10 mouse cellular contexts compared by ENCODE assay signal in genomic region chr7:66217531-66218094, GRCm38 (mm10).
DNase-seq lines count a peak whose midpoint lies in the region; ATAC-seq and TF ChIP-seq lines count a peak whose summit lies in the region.
"Had no signal": no experiment of that assay in that cellular context is flagged by ENCODE, and none has a peak within 500 bp of the region (broad histone marks: within the 10 kb centered on the region; RNA-seq: fewer than 3 reads in every experiment).

No protein-coding gene starts in this region.

- H3K9me3 ChIP-seq in intestine, embryonic 14.5 days (ENCODE audit: control insufficient read depth, low read length), result no peaks in the 10 kb centered on the region
- no peaks in the 10 kb centered on the region for H3K9me3 ChIP-seq in intestine, postnatal 0 days (ENCODE audit: control insufficient read depth)
- no peaks in the 10 kb centered on the region for H3K9me3 ChIP-seq in embryonic facial prominence, embryonic 14.5 days (ENCODE audit: control insufficient read depth, low read length)
- no peaks in the 10 kb centered on the region for H3K9me3 ChIP-seq in hindbrain, embryonic 15.5 days
- H3K9me3 ChIP-seq in midbrain, embryonic 14.5 days (ENCODE audit: control insufficient read depth, low read length), result no peaks in the 10 kb centered on the region

- no peak overlapping the region for H3K4me2 ChIP-seq in intestine, embryonic 14.5 days (ENCODE audit: low read length)
- no peak overlapping the region for H3K4me2 ChIP-seq in intestine, postnatal 0 days (replicated peaks; ENCODE audit: low read depth)
- peak overlapping the region; percentile 24; the same call in 1 of the 2 replicates for H3K4me2 ChIP-seq in embryonic facial prominence, embryonic 14.5 days (ENCODE audit: low read depth, low read length)
- no peak overlapping the region for H3K4me2 ChIP-seq in hindbrain, embryonic 15.5 days
- no peak overlapping the region for H3K4me2 ChIP-seq in midbrain, embryonic 14.5 days (ENCODE audit: low read length)

- no peaks in the 10 kb centered on the region for H3K36me3 ChIP-seq in intestine, embryonic 14.5 days (ENCODE audit: control insufficient read depth, insufficient read depth, low read length)
- H3K36me3 ChIP-seq in intestine, postnatal 0 days (ENCODE audit: control insufficient read depth, insufficient read depth), result no peaks in the 10 kb centered on the region
- H3K36me3 ChIP-seq in embryonic facial prominence, embryonic 14.5 days (ENCODE audit: control insufficient read depth, insufficient read depth, low read length), result no peaks in the 10 kb centered on the region
- H3K36me3 ChIP-seq in hindbrain, embryonic 15.5 days, result no peaks in the 10 kb centered on the region
- H3K36me3 ChIP-seq in midbrain, embryonic 14.5 days (ENCODE audit: control insufficient read depth, insufficient read depth, low read length), result no peaks in the 10 kb centered on the region

- WGBS in intestine, embryonic 14.5 days, result 83% methylated on average over 7 of the region's 7 CpGs
- 80% methylated on average over 7 of the region's 7 CpGs for WGBS in intestine, postnatal 0 days
- 60% methylated on average over 7 of the region's 7 CpGs for WGBS in embryonic facial prominence, embryonic 14.5 days
- WGBS in hindbrain, embryonic 15.5 days, result 58% methylated on average over 7 of the region's 7 CpGs
- WGBS in midbrain, embryonic 14.5 days, result 43% methylated on average over 7 of the region's 7 CpGs

- DNase-seq in intestine, embryonic 14.5 days (ENCODE audit: low spot score), result no peak
- no peak for DNase-seq in embryonic facial prominence, embryonic 14.5 days (ENCODE audit: low spot score)
- peak; percentile 50 for DNase-seq in midbrain, embryonic 14.5 days
- DNase-seq in right cerebral cortex, postnatal 4 days, result no peak
- DNase-seq in urinary bladder, adult 18-20 months (ENCODE audit: low spot score in 2 of 2), result no peak

- peak overlapping the region; percentile 78 for H3K27ac ChIP-seq in intestine, embryonic 14.5 days (ENCODE audit: low read depth)
- no peak overlapping the region; the same call in 1 of the 2 replicates for H3K27ac ChIP-seq in intestine, postnatal 0 days (ENCODE audit: low read depth, low read length)
- peak overlapping the region; percentile 91 for H3K27ac ChIP-seq in embryonic facial prominence, embryonic 14.5 days (replicated peaks; ENCODE audit: low read depth, low read length)
- H3K27ac ChIP-seq in hindbrain, embryonic 15.5 days (replicated peaks), result peak overlapping the region; percentile 63; the same call in 1 of the 2 replicates
- no peak overlapping the region for H3K27ac ChIP-seq in midbrain, embryonic 14.5 days (replicated peaks; ENCODE audit: low read depth, low read length)

- no peak overlapping the region for H3K9ac ChIP-seq in intestine, embryonic 14.5 days (ENCODE audit: low read length)
- H3K9ac ChIP-seq in intestine, postnatal 0 days (ENCODE audit: low read depth, low read length), result no peak overlapping the region
- no peak overlapping the region for H3K9ac ChIP-seq in embryonic facial prominence, embryonic 14.5 days (ENCODE audit: low read depth, low read length)
- no peak overlapping the region for H3K9ac ChIP-seq in hindbrain, embryonic 15.5 days
- H3K9ac ChIP-seq in midbrain, embryonic 14.5 days (replicated peaks; ENCODE audit: low read length), result no peak overlapping the region

- no peak overlapping the region for H3K4me3 ChIP-seq in intestine, embryonic 14.5 days (ENCODE audit: low read depth, low read length)
- no peak overlapping the region for H3K4me3 ChIP-seq in intestine, postnatal 0 days (ENCODE audit: low read depth, low read length)
- H3K4me3 ChIP-seq in embryonic facial prominence, embryonic 14.5 days (ENCODE audit: low read depth, low read length), result no peak overlapping the region
- no peak overlapping the region for H3K4me3 ChIP-seq in hindbrain, embryonic 15.5 days
- no peak overlapping the region for H3K4me3 ChIP-seq in midbrain, embryonic 14.5 days (replicated peaks; ENCODE audit: low read depth, low read length)
- H3K4me3 ChIP-seq: erythroblast, embryonic 14.5 days; megakaryocyte, embryonic 14.5 days had no signal

- no peak for ATAC-seq in intestine, embryonic 14.5 days (replicated peaks; ENCODE audit: low FRiP score, low TSS enrichment, low read depth)
- no peak for ATAC-seq in intestine, postnatal 0 days
- no peak for ATAC-seq in embryonic facial prominence, embryonic 14.5 days (ENCODE audit: low read depth)
- peak; percentile 59 for ATAC-seq in hindbrain, embryonic 15.5 days (ENCODE audit: low FRiP score, low read depth)
- no peak for ATAC-seq in midbrain, embryonic 14.5 days (ENCODE audit: low FRiP score, low TSS enrichment)
- no peak for ATAC-seq in megakaryocyte, adult 5-6 weeks (ENCODE audit: poor library complexity, severe bottlenecking)

- TF ChIP-seq CTCF in intestine, postnatal 0 days (IDR thresholded peaks at IDR 0.05; ENCODE audit: low read depth), result no peak

- H3K27me3 ChIP-seq in intestine, embryonic 14.5 days (replicated peaks; ENCODE audit: control insufficient read depth, insufficient read depth, low read length), result no peaks in the 10 kb centered on the region
- no peaks in the 10 kb centered on the region for H3K27me3 ChIP-seq in intestine, postnatal 0 days (replicated peaks; ENCODE audit: control insufficient read depth, insufficient read depth, low read length)
- no peaks in the 10 kb centered on the region for H3K27me3 ChIP-seq in embryonic facial prominence, embryonic 14.5 days (replicated peaks; ENCODE audit: control insufficient read depth, insufficient read depth, low read length)
- H3K27me3 ChIP-seq in hindbrain, embryonic 15.5 days, result no peaks in the 10 kb centered on the region
- no peaks in the 10 kb centered on the region for H3K27me3 ChIP-seq in midbrain, embryonic 14.5 days (ENCODE audit: control insufficient read depth, insufficient read depth, low read length)
- H3K27me3 ChIP-seq: megakaryocyte, embryonic 14.5 days had no signal

- peaks cover 13% of the 10 kb centered on the region for H3K4me1 ChIP-seq in intestine, embryonic 14.5 days (replicated peaks; ENCODE audit: control insufficient read depth, insufficient read depth, low read length)
- no peaks in the 10 kb centered on the region for H3K4me1 ChIP-seq in intestine, postnatal 0 days (replicated peaks; ENCODE audit: control insufficient read depth, insufficient read depth, low read length)
- peaks cover 27% of the 10 kb centered on the region for H3K4me1 ChIP-seq in embryonic facial prominence, embryonic 14.5 days (ENCODE audit: control insufficient read depth, insufficient read depth, low read length)
- peaks cover 18% of the 10 kb centered on the region for H3K4me1 ChIP-seq in hindbrain, embryonic 15.5 days (replicated peaks)
- 0 out of 2 replicates have a peak, but pooled peaks cover 4% of the 10 kb centered on the region for H3K4me1 ChIP-seq in midbrain, embryonic 14.5 days (ENCODE audit: control insufficient read depth, insufficient read depth, low read length)

Comparison
In these comparisons a context has a peak if more than half of its experiments do, and no peak if none do; other contexts are left out.
1. H3K27ac ChIP-seq: peak in intestine, embryonic 14.5 days (single experiment), embryonic facial prominence, embryonic 14.5 days (single experiment) and hindbrain, embryonic 15.5 days (single experiment); none in intestine, postnatal 0 days (single experiment) and midbrain, embryonic 14.5 days (single experiment).